9 mouse cellular contexts compared by ENCODE assay signal in the genomic region with DNA sequence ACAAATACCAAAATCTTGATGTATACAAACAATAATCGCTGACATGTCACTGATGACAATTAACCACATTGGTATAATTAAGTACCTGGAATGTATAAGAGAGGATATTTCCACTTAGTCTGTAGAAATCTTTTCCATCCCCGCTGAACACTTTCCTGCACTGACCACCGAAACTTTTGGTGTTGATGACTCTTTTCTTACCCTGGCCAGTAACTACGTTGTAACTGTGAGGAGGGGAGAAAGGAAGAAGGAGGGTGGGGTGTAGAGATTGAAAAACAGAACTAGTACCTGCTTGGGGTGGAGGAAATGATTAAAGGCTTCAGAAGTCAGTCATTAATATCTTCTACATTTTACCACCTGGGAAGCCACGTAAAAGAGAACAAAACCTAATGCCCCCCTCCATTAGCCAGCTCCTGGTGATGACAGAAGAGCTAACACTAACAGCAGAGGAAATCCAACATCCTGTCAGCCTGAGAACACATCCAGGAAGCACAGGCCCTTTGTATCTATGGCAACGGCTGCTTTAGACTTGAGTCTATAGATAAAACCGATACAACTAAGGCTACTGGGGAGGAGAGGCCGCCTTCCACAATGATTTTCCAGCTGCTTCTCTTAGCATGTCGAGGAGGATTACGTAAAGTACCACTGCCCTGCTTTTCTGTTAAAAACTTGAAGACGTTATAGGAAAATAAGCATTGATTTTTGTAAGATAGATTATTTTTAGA. TPM values are rescaled to one million over a fixed set of nuclear protein-coding genes. Genes with fewer than 3 reads are reported as not detected.
DNase-seq lines count a peak whose midpoint lies in the region; ATAC-seq and TF ChIP-seq lines count a peak whose summit lies in the region.
"Had no signal": no experiment of that assay in that cellular context is flagged by ENCODE, and none has a peak within 500 bp of the region (broad histone marks: within the 10 kb centered on the region; RNA-seq: fewer than 3 reads in every experiment).

No protein-coding gene starts in this region.

- no peak overlapping the region for H3K4me3 ChIP-seq in lung, embryonic 16.5 days (ENCODE audit: low read length)
- no peak overlapping the region for H3K4me3 ChIP-seq in cerebellum, adult 2 months (replicated peaks; ENCODE audit: insufficient read depth, low read depth, low read length)

- no peak for TF ChIP-seq CTCF in cerebellum, adult 2 months (IDR thresholded peaks at IDR 0.05; ENCODE audit: borderline replicate concordance, insufficient read depth, low read depth, low read length)

- DNase-seq in lung, postnatal 25 days (ENCODE audit: low spot score) = no peak
- DNase-seq in embryo, embryonic 10.5 days (ENCODE audit: low spot score) = peak; percentile 55
- peak; percentile 52 to 57 for DNase-seq in right cerebral cortex, adult 2 months (ENCODE audit: low spot score in 2 of 2)
- DNase-seq in spleen, postnatal 10 days (ENCODE audit: low spot score in 2 of 2) = no peak
- DNase-seq in cerebellum, adult 2 months = no peak
- DNase-seq in adrenal gland, postnatal 14 days = no peak

- H3K27me3 ChIP-seq in lung, embryonic 16.5 days (ENCODE audit: control insufficient read depth, insufficient read depth, low read depth, low read length) = no peaks in the 10 kb centered on the region
- no peaks in the 10 kb centered on the region for H3K27me3 ChIP-seq in cerebellum, adult 2 months (ENCODE audit: control insufficient read depth, insufficient read depth, low read length)

- TF ChIP-seq POLR2A in cerebellum, adult 2 months (IDR thresholded peaks at IDR 0.05; ENCODE audit: borderline replicate concordance, insufficient read depth, low read length) = no peak

- H3K4me2 ChIP-seq in lung, embryonic 16.5 days (ENCODE audit: low read depth, low read length) = peak overlapping the region; percentile 5; the same call in 1 of the 2 replicates

- no peak overlapping the region for H3K9ac ChIP-seq in lung, embryonic 16.5 days (ENCODE audit: low read length)

- H3K4me1 ChIP-seq in lung, embryonic 16.5 days (replicated peaks; ENCODE audit: control insufficient read depth, insufficient read depth, low read length) = no peaks in the 10 kb centered on the region
- H3K4me1 ChIP-seq in cerebellum, adult 2 months (ENCODE audit: control insufficient read depth, insufficient read depth, low read length) = no peaks in the 10 kb centered on the region

- no peak overlapping the region for H3K27ac ChIP-seq in lung, embryonic 16.5 days (ENCODE audit: low read length)
- H3K27ac ChIP-seq in cerebellum, adult 2 months (ENCODE audit: insufficient read depth, low read length) = no peak overlapping the region

- WGBS in lung, embryonic 16.5 days = 21% methylated on average over 11 of the region's 11 CpGs
- WGBS in cerebellum, adult 2 months = 70% methylated on average over 11 of the region's 11 CpGs

- peak; percentile 65 for ATAC-seq in lung, embryonic 16.5 days (ENCODE audit: low read depth)
- ATAC-seq in inflammation-experienced regulatory T-cells, adult 6 months = peak; percentile 71

- no peaks in the 10 kb centered on the region for H3K9me3 ChIP-seq in lung, embryonic 16.5 days (ENCODE audit: control insufficient read depth, low read length)

- H3K36me3 ChIP-seq in lung, embryonic 16.5 days (ENCODE audit: control insufficient read depth, insufficient read depth, low read length) = no peaks in the 10 kb centered on the region

RNA-seq across cellular contexts. Expression of a gene that starts 17.8 kb away (rescaled TPM):
- polyA plus RNA-seq in lung, embryonic 16.5 days (2015; fragmentation: Nextera tagmentation; extraction: Ambion mirVana) = 0.21 and 0.33 TPM in 2 replicates
- polyA plus RNA-seq in inflammation-experienced regulatory T-cells, adult 6 months (2017; shearing (Covaris generic)) = not detected
- polyA plus RNA-seq in cerebellum, adult 2 months (2012; rRNA removed) = 0.03 and 0.07 TPM in 2 replicates
- 6.2 and 7.6 TPM in 2 replicates for total RNA-seq in adrenal gland, postnatal 14 days (2021)
- polyA plus RNA-seq: limb, embryonic 11.5 days had no signal

Comparison
In these comparisons a context has a peak if more than half of its experiments do, and no peak if none do; other contexts are left out.
1. DNase-seq: peak in embryo, embryonic 10.5 days (single experiment) and right cerebral cortex, adult 2 months (2 of 2); none in lung, postnatal 25 days (single experiment), spleen, postnatal 10 days (0 of 2), cerebellum, adult 2 months (0 of 2) and adrenal gland, postnatal 14 days (single experiment).